Mouse (Mus musculus) thymus, adult 2 months (tissue): ENCODE measurements at regions not wholly inside any gene's neighbourhood (a gene's known extent, or its start where the extent isn't known, plus 50 kb on each side); places are given as distances from the start of the nearest gene placed in this dataset.

ENCODE experiments used
- DNase-seq: peaks from one replicate; pipeline ENCODE4 v3.0.0; 2021
- H3K27ac ChIP-seq: fragments of 200-500 bp; 2 replicates; pipeline ENCODE4 v1.5.1; 2012; ENCODE audit warnings: low read length, control low read depth; ENCODE audit not compliant: control insufficient read depth, insufficient read depth
- H3K27me3 ChIP-seq: fragments of 200-500 bp; 2 replicates; pipeline ENCODE4 v1.6.1; 2012; ENCODE audit warnings: mild to moderate bottlenecking, low read length, moderate library complexity, mixed read lengths; ENCODE audit not compliant: control insufficient read depth, insufficient read depth
- H3K36me3 ChIP-seq: fragments of 200-500 bp; 2 replicates; pipeline ENCODE4 v1.6.1; 2012; ENCODE audit warnings: mild to moderate bottlenecking, low read length, moderate library complexity; ENCODE audit not compliant: control insufficient read depth, insufficient read depth
- H3K4me1 ChIP-seq: fragments of 200-500 bp; replicated peaks from 2 replicates; pipeline ENCODE4 v1.6.1; 2012; ENCODE audit warnings: low read length; ENCODE audit not compliant: control insufficient read depth, insufficient read depth
- H3K4me3 ChIP-seq: fragments of 200-500 bp; 2 replicates; pipeline ENCODE4 v1.5.1; 2012; ENCODE audit warnings: mild to moderate bottlenecking, low read length, control low read depth, moderate library complexity; ENCODE audit not compliant: control insufficient read depth, insufficient read depth
- CTCF ChIP-seq: fragments of 200-500 bp; IDR thresholded peaks from 2 replicates; pipeline ENCODE4 v1.5.1; 2012; ENCODE audit warnings: mild to moderate bottlenecking, control low read depth, low read length, moderate library complexity, borderline replicate concordance; ENCODE audit not compliant: control insufficient read depth, poor library complexity, insufficient read depth; ENCODE audit errors: extremely low read depth
- POLR2A ChIP-seq: fragments of 200-500 bp; IDR thresholded peaks from 2 replicates; pipeline ENCODE4 v1.6.1; 2012; ENCODE audit warnings: mild to moderate bottlenecking, low read length, control low read depth, moderate library complexity; ENCODE audit not compliant: control insufficient read depth, poor library complexity, insufficient read depth; ENCODE audit errors: extremely low read depth
- WGBS: fragments of 180-500 bp; shearing (Covaris S2); methylation state at CpG from one replicate; pipeline ENCODE4 v1.1.7; 2018; 5-methylcytosine and 5-hydroxymethylcytosine counted together

- Histone ChIP-seq H3K36me3 (no peaks in the 10 kb centered on the region), H3K27me3 (no peaks in the 10 kb centered on the region), H3K4me3 (peak overlapping the region; percentile 21), H3K27ac (peak overlapping the region; percentile 14; the same call in 1 of the 2 replicates), H3K4me1 (peaks cover 16% of the 10 kb centered on the region)
- DNase-seq: peak; percentile 51
- TF ChIP-seq POLR2A (no peak), CTCF (no peak)
- WGBS: 4% methylated on average over 23 of the region's 23 CpGs
These were observed 286.3 kb upstream of the Gm10131 start for GRCm38 (mm10) chr8:34397583-34398411.

- no peak for TF ChIP-seq CTCF
- TF ChIP-seq POLR2A: no peak
- no peaks in the 10 kb centered on the region for H3K27me3 ChIP-seq
- peak; percentile 34 for DNase-seq
- peak overlapping the region; percentile 21 for H3K4me3 ChIP-seq
- no peaks in the 10 kb centered on the region for H3K36me3 ChIP-seq
- WGBS: 29% methylated on average over 4 of the region's 4 CpGs
- H3K4me1 ChIP-seq: peaks cover 18% of the 10 kb centered on the region
- H3K27ac ChIP-seq: peak overlapping the region; percentile 14; the same call in 1 of the 2 replicates
These were observed 285.7 kb upstream of the Gm10131 start for GRCm38 (mm10) chr8:34397225-34397582.

- Histone ChIP-seq H3K36me3 (no peaks in the 10 kb centered on the region), H3K27me3 (no peaks in the 10 kb centered on the region), H3K4me1 (peaks cover 19% of the 10 kb centered on the region), H3K4me3 (no peak overlapping the region), H3K27ac (no peak overlapping the region)
- DNase-seq: no peak
- TF ChIP-seq POLR2A (no peak), CTCF (no peak)
- 96% methylated on average over 15 of the region's 15 CpGs for whole genome bisulfite sequencing
These were observed 281.7 kb upstream of the Gm10131 start for GRCm38 (mm10) chr8:34392981-34393828.

DNA sequence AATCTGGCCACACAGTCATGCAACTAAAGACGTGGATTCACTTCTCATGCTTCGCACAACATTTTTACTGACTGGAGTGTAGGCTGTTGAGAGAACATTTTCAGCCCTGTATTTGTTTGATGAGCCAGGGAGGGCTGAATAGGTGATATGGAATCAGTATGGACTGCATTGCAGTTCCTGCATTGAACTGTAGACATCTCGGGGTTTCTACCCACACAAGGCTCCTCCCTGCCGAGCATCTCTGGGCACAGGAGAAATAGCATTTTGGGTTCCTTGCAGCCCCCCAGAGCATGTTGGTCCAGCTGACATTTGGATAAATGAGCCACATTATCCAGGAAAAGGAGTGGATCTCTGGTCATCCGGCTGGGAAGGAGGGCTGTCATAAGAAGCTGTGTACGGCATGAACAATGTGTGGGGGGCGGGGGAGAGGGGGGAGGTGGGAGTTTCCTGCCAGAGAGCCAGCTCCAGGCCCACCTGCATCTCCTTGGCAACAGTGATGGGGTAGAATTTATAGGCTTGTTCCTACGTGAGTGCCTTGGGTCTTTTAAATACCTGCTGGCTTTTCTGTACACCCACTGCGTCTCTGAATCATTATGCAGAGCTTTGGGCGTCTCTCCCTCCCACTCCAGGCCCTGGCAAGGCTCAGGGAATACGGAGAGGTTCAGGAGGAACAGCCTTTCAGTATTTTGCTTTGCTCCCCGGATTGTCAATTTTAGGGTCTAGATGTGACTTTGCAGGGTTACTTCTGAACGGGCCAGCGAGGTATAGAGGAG lies 280.9 kb upstream of the Gm10131 start:
- 85% methylated on average over 14 of the region's 14 CpGs for WGBS
- H3K27ac ChIP-seq: no peak overlapping the region
- H3K36me3 ChIP-seq: no peaks in the 10 kb centered on the region
- TF ChIP-seq POLR2A: no peak
- TF ChIP-seq CTCF: no peak
- no peak overlapping the region for H3K4me3 ChIP-seq
- H3K4me1 ChIP-seq: peaks cover 14% of the 10 kb centered on the region
- DNase-seq: no peak
- no peaks in the 10 kb centered on the region for H3K27me3 ChIP-seq

DNA sequence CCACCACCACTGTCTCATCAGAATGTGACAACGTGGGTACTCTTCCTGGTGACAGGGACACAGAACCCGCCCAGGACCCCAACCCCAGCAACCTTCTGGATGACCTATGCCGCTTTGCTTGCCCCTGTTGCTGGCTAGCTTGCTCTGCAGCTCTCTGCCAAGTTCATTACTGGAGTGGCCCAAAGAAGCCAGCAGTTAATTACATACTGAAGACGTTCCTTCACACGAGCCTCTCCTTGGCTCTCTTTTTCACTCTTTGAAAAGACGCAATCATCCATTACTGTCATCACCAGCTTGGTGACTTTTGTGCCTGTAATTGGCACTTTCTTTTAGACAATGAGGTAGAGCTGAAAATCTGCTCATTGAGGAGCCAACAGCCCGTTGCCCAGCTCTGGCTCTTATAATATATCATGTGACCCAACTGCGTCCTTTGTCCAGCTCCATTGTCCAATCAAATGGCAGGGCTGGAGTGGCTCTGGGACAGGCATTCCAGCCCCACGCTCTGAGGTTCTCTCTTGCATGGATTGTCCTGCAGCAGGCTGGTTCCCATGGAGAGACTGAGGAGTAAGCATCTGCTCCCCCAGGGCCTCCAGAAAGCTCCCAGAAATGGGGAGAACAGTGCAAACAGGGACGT lies 274.4 kb upstream of the Gm10131 start:
- Histone ChIP-seq H3K4me3 (no peak overlapping the region), H3K27me3 (no peaks in the 10 kb centered on the region), H3K4me1 (peaks cover 17% of the 10 kb centered on the region), H3K27ac (no peak overlapping the region), H3K36me3 (no peaks in the 10 kb centered on the region)
- 95% methylated on average over 10 of the region's 10 CpGs for WGBS
- DNase-seq: no peak
- TF ChIP-seq POLR2A (no peak), CTCF (no peak)
